Mouse (Mus musculus): ENCODE measurements at regions not wholly inside any gene's neighbourhood (a gene's known extent, or its start where the extent isn't known, plus 50 kb on each side); places are given as distances from the start of the nearest gene placed in this dataset.

DNA sequence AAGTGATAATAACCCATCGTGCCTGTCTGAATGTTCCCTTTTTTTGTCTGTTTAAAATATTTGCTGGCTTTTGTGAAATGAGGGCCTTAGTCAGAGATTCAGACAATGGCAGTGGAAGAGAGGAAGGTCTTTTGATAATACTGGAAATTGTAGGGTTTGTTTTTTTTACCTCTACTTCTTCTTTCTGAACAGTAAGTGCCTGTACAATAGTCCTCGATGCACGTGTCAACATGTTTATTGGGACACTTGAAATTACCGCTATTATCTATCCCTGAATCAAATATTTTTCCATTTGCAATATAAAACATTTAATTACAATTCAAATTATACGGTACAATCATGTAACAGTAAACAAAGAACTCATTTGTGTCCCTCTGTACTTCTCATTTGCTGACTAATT lies 733.5 kb downstream of the Fam19a2 start:
- Histone ChIP-seq H3K27ac (replicated peaks; ENCODE audit: low read depth, low read length) (no peak overlapping the region), H3K4me2 (replicated peaks; ENCODE audit: low read depth, low read length, severe bottlenecking) (no peak overlapping the region), H3K27me3 (ENCODE audit: control insufficient read depth, insufficient read depth, low read length) (no peaks in the 10 kb centered on the region), H3K9ac (ENCODE audit: low read depth, low read length, severe bottlenecking) (no peak overlapping the region), H3K4me1 (ENCODE audit: control insufficient read depth, insufficient read depth, low read length) (no peaks in the 10 kb centered on the region), H3K36me3 (ENCODE audit: control insufficient read depth, insufficient read depth, low read length) (no peaks in the 10 kb centered on the region), H3K4me3 (replicated peaks; ENCODE audit: low read length) (no peak overlapping the region), H3K9me3 (ENCODE audit: control insufficient read depth, low read length) (no peaks in the 10 kb centered on the region)
- ATAC-seq (ENCODE audit: low FRiP score, low read depth) (no peak), DNase-seq (ENCODE audit: low spot score) (no peak)
- WGBS = 89% methylated on average over 5 of the region's 5 CpGs
- TF ChIP-seq POLR2A (IDR thresholded peaks at IDR 0.05; ENCODE audit: borderline replicate concordance, extremely low read depth, insufficient read depth, insufficient read length) = no peak

DNA sequence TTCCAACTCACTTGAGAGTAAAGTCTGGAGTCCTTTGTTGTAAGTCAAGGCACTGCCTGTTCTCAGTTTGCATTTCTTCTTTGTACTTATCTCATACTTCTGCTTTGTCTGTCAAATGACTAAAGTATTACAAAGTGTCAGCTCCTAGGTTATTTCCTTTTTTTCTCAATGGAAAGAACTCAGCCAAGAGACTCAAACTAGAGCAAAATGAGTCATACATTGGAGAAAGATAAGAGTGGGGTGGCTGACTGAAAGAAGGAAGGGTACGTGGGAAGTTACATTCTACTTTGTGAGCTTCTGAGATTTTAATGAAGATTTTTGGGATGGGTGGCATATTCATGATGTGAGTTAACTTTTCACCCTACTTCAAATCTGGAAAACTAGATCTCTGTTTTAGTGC lies 735.2 kb downstream of the Fam19a2 start:
- H3K4me3 ChIP-seq (replicated peaks; ENCODE audit: low read length) = no peak overlapping the region
- DNase-seq (ENCODE audit: low spot score) = no peak
- TF ChIP-seq POLR2A (IDR thresholded peaks at IDR 0.05; ENCODE audit: borderline replicate concordance, extremely low read depth, insufficient read depth, insufficient read length) = no peak
- no peaks in the 10 kb centered on the region for H3K9me3 ChIP-seq (ENCODE audit: control insufficient read depth, low read length)
- no peak overlapping the region for H3K9ac ChIP-seq (ENCODE audit: low read depth, low read length, severe bottlenecking)
- H3K4me2 ChIP-seq (replicated peaks; ENCODE audit: low read depth, low read length, severe bottlenecking) = no peak overlapping the region
- H3K27me3 ChIP-seq (ENCODE audit: control insufficient read depth, insufficient read depth, low read length) = no peaks in the 10 kb centered on the region
- no peaks in the 10 kb centered on the region for H3K4me1 ChIP-seq (ENCODE audit: control insufficient read depth, insufficient read depth, low read length)
- no peak for ATAC-seq (ENCODE audit: low FRiP score, low read depth)
- H3K27ac ChIP-seq (replicated peaks; ENCODE audit: low read depth, low read length) = no peak overlapping the region
- WGBS = 76% methylated on average over 1 of the region's 1 CpGs
- no peaks in the 10 kb centered on the region for H3K36me3 ChIP-seq (ENCODE audit: control insufficient read depth, insufficient read depth, low read length)

DNA sequence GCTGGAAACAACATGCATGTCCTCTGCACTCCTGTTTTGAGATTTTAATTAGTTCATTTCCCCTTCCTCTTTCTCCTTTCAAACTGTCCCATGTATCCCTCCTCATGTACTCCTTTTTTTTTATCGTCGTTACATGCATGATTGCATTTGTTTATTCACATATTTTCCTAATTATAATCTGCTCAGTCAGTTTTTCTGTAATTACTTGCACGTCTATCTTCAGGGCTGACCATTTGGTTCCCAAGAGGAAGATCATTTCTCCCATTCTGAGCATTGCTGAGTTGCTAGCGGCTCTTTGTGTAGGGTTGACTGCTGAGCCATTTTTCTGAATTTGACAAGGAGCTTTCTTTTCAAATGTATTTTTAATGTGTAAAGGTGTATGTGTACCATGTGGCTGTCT lies 781.2 kb downstream of the Fam19a2 start:
- no peaks in the 10 kb centered on the region for H3K9me3 ChIP-seq (ENCODE audit: control insufficient read depth, low read length)
- DNase-seq (ENCODE audit: low spot score) (no peak), ATAC-seq (ENCODE audit: low FRiP score, low read depth) (no peak)
- H3K9ac ChIP-seq (ENCODE audit: low read depth, low read length, severe bottlenecking) = no peak overlapping the region
- no peak for TF ChIP-seq POLR2A (IDR thresholded peaks at IDR 0.05; ENCODE audit: borderline replicate concordance, extremely low read depth, insufficient read depth, insufficient read length)
- H3K4me3 ChIP-seq (replicated peaks; ENCODE audit: low read length) = no peak overlapping the region
- no peak overlapping the region for H3K4me2 ChIP-seq (replicated peaks; ENCODE audit: low read depth, low read length, severe bottlenecking)
- H3K27me3 ChIP-seq (ENCODE audit: control insufficient read depth, insufficient read depth, low read length) = no peaks in the 10 kb centered on the region
- 61% methylated on average over 4 of the region's 4 CpGs for WGBS
- no peaks in the 10 kb centered on the region for H3K4me1 ChIP-seq (ENCODE audit: control insufficient read depth, insufficient read depth, low read length)
- H3K27ac ChIP-seq (replicated peaks; ENCODE audit: low read depth, low read length) = no peak overlapping the region
- no peaks in the 10 kb centered on the region for H3K36me3 ChIP-seq (ENCODE audit: control insufficient read depth, insufficient read depth, low read length)

DNA sequence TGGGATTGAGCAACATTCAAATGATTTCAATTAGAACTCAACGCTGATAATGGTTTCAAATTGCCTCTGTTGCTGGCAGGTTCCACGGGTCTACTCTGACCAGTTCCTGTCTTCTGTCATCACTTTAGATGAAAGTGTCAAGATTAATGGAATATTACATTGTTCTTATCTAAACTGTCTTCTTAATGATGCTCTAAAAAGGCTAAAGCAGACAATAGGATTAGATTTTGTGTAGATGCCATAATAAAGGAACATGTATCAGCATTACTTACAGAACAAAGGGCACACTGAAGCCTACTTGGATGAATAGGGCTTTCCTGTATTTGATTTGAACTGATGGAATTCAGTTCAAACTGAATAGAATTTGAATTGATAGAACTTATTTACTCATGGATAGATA lies 782.0 kb downstream of the Fam19a2 start:
- Histone ChIP-seq H3K4me2 (replicated peaks; ENCODE audit: low read depth, low read length, severe bottlenecking) (no peak overlapping the region), H3K27ac (replicated peaks; ENCODE audit: low read depth, low read length) (no peak overlapping the region), H3K36me3 (ENCODE audit: control insufficient read depth, insufficient read depth, low read length) (no peaks in the 10 kb centered on the region), H3K4me1 (ENCODE audit: control insufficient read depth, insufficient read depth, low read length) (no peaks in the 10 kb centered on the region), H3K9ac (ENCODE audit: low read depth, low read length, severe bottlenecking) (no peak overlapping the region), H3K27me3 (ENCODE audit: control insufficient read depth, insufficient read depth, low read length) (no peaks in the 10 kb centered on the region), H3K4me3 (replicated peaks; ENCODE audit: low read length) (no peak overlapping the region), H3K9me3 (ENCODE audit: control insufficient read depth, low read length) (no peaks in the 10 kb centered on the region)
- ATAC-seq (ENCODE audit: low FRiP score, low read depth) (no peak), DNase-seq (ENCODE audit: low spot score) (no peak)
- 77% methylated on average over 2 of the region's 2 CpGs for WGBS
- no peak for TF ChIP-seq POLR2A (IDR thresholded peaks at IDR 0.05; ENCODE audit: borderline replicate concordance, extremely low read depth, insufficient read depth, insufficient read length)

DNA sequence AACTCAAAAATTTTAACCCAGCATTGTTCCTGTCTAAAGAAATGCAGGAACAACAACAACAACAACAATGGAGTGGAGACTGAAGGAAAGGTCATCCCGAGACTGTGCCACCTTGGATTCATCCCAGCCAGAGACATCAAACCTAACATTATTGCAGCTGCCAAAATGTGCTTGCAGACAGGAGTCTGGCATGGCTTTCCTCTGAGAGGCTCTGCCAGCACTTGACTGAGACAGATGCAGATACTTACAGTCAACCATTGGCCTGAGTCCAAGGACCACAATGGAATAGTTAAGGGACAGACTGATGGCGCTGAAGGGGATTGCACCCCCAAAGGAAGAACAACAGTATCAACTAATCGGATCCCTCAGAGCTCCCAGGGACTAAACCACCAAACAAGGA lies 819.0 kb downstream of the Fam19a2 start:
- no peaks in the 10 kb centered on the region for H3K4me1 ChIP-seq (ENCODE audit: control insufficient read depth, insufficient read depth, low read length)
- ATAC-seq (ENCODE audit: low FRiP score, low read depth) (no peak), DNase-seq (ENCODE audit: low spot score) (no peak)
- no peak overlapping the region for H3K4me3 ChIP-seq (replicated peaks; ENCODE audit: low read length)
- H3K27ac ChIP-seq (replicated peaks; ENCODE audit: low read depth, low read length) = no peak overlapping the region
- no peaks in the 10 kb centered on the region for H3K27me3 ChIP-seq (ENCODE audit: control insufficient read depth, insufficient read depth, low read length)
- no peaks in the 10 kb centered on the region for H3K36me3 ChIP-seq (ENCODE audit: control insufficient read depth, insufficient read depth, low read length)
- no peak overlapping the region for H3K9ac ChIP-seq (ENCODE audit: low read depth, low read length, severe bottlenecking)
- WGBS = 82% methylated on average over 3 of the region's 3 CpGs
- H3K4me2 ChIP-seq (replicated peaks; ENCODE audit: low read depth, low read length, severe bottlenecking) = no peak overlapping the region
- H3K9me3 ChIP-seq (ENCODE audit: control insufficient read depth, low read length) = no peaks in the 10 kb centered on the region
- no peak for TF ChIP-seq POLR2A (IDR thresholded peaks at IDR 0.05; ENCODE audit: borderline replicate concordance, extremely low read depth, insufficient read depth, insufficient read length)

DNA sequence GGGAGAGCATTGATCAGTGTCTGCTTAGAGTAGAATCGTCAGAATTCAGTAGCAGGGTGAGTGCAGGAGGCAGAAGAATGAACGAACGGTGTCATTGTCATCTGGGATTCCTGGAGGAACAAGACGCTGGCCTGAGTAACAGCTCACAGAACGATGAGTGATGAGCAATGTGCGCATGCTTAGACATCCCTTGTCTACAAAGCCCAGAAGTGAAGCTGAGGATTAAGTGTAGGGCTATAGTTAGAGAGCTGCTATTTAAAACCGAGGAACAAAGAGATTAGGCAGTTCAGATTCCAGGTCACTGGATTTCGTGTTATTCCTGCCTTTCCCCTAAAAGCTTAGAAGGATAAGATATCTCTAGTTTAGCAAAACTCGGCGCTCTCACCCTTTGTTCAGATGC lies 826.8 kb downstream of the Fam19a2 start:
- no peak overlapping the region for H3K4me2 ChIP-seq (replicated peaks; ENCODE audit: low read depth, low read length, severe bottlenecking)
- H3K36me3 ChIP-seq (ENCODE audit: control insufficient read depth, insufficient read depth, low read length) = no peaks in the 10 kb centered on the region
- no peak overlapping the region for H3K9ac ChIP-seq (ENCODE audit: low read depth, low read length, severe bottlenecking)
- no peaks in the 10 kb centered on the region for H3K9me3 ChIP-seq (ENCODE audit: control insufficient read depth, low read length)
- H3K27ac ChIP-seq (replicated peaks; ENCODE audit: low read depth, low read length) = no peak overlapping the region
- H3K27me3 ChIP-seq (ENCODE audit: control insufficient read depth, insufficient read depth, low read length) = no peaks in the 10 kb centered on the region
- DNase-seq (ENCODE audit: low spot score) = no peak
- no peak overlapping the region for H3K4me3 ChIP-seq (replicated peaks; ENCODE audit: low read length)
- WGBS = 86% methylated on average over 10 of the region's 10 CpGs
- ATAC-seq (ENCODE audit: low FRiP score, low read depth) = no peak
- TF ChIP-seq POLR2A (IDR thresholded peaks at IDR 0.05; ENCODE audit: borderline replicate concordance, extremely low read depth, insufficient read depth, insufficient read length) = no peak
- no peaks in the 10 kb centered on the region for H3K4me1 ChIP-seq (ENCODE audit: control insufficient read depth, insufficient read depth, low read length)
